Mouse (Mus musculus): ENCODE results near the gene Atg4a.

The Atg4a gene

DNA sequence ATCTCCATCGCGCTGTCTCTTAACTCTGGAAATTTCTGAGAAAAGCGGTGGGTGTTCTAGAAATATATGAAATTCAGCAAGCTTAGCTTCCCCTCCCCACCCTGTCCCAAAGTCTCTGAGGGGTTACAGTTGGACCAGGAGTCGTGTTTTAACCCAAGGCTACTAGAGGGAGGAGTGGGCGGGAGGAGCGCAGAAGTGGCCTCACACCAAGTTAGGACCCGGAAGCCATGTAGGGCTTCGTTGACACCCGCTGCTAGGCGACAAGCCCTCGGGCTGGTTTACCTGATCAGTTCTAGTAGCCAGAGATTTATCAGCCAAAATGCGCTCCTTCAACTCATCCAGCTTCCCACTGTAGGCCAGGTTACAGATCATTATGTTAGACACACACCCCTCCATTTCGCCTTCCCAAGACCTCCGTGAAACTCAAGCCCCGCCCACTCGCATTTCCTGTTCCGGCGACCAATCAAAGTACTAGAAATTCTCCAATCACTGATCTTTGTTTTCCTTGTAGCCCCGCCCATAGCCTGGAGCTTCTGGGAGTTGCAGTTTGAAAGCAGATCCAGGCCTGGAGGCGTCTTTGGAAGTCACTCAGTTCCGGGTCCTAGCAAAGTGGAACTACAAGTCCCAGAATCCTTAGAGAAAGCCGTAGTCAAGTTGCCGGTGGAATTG, at the start of gene Atg4a, which contains the start of gene Psmd10:
Gene Atg4a, plus strand, starts transcription at position 636 of the 669 bp plus-strand sequence.
Gene Psmd10, minus strand, starts transcription at position 457 of the 669 bp plus-strand sequence.
- DNase-seq = peak; percentile 93 to 95

DNA sequence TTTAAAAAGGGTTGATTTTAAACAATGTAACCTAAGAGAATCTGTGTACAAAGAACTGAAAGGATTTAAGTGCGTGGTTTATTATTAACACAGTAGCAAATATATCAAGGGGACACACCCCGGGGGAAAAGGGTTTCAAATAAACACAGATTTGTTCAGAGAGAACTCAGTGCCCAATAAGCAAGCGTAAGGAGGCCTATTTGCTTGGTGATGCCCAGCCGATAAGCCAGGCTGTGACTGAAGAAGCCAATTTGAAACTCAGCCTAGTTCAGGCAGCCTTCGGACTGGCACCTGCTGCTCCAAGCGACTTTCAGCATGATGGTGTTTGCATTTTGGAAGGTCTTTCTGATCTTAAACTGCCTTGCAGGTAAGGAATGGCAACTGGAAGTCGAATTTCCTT, 49.3 kb upstream of the Atg4a start, which contains the start of gene Vsig1:
Gene Vsig1, plus strand, starts transcription at position 249 of the 400 bp plus-strand sequence.
- DNase-seq = no peak

DNA sequence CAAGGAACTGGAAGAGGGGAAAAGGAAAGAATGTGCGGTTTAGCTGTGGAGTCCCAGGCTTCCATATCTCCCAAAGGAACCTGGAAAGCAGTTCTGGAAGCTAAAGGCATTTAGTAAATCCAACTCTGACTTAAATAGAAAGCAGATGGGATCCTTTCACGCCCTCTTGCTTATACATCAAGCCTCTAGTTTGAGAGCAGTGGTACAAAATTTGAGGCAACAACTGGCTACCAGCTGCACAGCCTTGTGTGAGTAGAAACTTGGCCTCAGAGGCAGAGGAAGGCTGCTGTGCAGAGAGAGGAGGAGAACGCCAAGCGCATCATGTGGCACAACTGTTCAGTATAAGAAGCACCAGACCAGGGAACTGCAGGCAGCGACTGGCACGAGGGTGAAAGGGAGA, 35.4 kb upstream of the Atg4a start:
- no peak for DNase-seq

DNA sequence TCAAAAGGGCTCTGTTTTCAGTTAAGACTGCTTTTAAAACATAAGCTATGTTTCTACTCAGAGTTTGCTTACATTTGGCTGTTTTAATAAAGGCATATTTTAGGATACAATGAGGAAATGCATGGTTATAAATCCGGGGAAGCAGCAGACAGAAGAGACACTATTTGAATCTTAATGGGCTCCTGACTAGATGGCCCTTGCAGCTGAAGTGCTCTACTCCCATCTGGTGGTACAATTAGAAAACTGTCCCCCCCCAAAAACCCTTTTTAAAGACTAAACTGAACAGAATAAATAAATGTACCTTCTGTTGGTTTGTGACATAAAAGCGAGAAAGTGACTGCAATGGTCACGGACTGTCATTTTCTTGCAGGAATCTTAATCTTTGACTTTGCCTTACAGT, 24.6 kb upstream of the Atg4a start:
- no peak for DNase-seq

DNA sequence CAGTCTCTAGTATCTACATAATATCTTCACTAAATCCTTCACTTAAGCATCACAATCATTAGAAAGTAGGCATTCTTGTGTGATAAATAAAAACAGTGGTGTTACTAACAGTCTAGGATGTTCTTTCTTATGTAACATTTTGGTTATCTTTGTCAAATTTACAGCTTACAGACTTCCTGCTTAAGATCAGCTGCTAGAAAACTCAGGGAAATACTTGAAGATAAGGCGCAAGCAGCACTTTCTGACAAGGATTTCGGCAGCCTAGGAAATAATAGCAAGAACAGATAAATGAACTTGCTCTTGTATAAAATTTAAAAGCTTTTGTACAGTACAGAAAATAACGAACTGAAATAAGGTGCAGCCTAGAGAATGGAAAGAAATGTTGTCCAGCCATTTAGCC, 23.4 kb upstream of the Atg4a start:
- DNase-seq = no peak

DNA sequence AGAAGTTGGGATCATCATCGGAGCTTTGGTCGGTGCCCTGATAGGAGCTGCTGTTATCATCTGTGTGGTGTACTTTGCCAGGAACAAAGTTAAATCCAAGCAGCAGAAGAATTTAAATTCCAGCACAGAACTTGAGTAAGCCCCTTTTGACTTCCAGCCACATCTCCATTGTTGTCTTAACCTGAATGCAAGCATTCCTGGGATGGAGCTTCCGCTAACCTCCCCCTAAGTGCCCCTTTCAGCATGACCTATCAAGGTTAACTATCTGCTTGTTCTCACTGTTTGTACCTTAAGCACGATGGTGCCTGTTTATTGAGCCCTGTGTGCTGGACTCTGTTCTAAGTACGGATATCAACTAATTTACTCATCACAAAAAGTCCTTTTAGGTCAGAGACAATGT, 20.4 kb upstream of the Atg4a start:
- DNase-seq = no peak

DNA sequence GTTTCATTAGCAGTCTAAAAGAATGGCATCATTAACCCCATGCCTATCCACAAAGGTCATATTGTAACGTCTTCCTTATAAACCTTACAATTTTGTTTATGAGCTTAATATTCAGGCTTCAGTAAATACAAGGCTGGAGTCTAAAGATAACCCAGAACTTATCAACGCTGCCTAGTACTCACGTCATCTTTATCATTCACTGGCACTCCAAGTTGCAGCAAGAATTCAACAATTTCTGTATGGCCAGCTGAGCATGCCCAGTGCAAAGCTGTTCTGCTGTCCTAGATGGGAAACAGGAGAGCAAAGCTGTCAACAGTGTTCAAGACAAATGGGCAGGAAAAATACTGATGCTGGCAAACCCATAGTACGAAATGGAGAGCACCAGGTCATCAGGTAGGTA, 3.1 kb upstream of the Atg4a start:
- DNase-seq = no peak

DNA sequence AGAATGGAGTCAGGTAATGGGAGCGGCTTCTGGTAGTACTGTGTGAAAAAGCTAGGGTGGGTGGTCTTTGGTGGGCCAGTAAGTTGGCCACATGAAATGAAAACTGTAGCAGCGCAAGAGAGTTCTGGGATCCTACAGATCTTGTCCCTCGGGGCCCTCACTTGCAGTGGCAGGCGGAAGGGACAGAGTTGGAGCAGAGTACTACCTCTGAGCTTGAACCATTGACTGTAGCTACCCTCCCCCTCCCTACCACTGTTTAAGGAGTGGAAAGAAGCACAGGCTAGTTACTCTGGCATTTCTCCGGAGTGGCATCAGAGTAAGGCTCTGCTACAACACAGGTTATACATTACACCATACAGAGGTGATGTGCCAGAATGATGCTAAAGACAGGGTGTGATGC, 252 bp downstream of the Atg4a start:
- DNase-seq = no peak

DNA sequence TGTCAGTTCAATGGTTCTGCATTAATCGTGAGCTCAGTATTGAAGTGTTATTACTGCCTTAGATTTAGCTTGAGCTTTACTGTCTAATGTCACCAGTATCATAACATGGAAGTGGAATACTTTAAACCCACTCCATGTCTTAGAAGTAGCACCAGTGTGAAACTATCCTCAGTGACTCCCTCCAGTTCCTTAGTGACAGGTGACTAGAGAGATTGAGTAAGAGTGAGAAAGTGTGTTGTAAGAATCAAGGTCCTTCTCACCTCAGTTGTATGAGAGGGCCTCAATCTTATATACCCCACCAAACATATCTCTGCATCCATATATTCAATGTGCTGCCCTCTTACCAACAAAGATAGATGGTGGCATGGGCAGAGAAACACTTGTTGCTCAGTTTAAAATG, 22.2 kb downstream of the Atg4a start:
- DNase-seq = no peak

DNA sequence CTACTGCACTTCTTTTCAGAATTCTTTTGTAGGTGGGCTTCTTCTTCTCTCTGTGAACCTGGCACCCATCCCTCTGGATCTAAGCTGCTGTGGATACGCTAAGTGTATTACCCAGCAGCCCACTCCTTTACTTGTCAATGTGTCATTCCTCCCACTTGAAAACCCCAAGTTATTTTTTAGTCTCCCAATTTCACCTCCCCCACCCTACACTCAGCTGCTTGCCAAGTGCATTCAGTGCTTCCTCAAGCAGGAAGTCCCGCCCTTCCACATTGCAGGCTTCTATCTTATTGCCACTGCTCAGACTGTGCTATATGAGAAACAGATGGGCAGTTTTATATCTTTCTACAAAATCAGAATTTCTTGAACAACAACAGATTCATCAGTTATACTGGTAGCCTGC, 22.8 kb downstream of the Atg4a start:
- peak; percentile 28 to 58 for DNase-seq

DNA sequence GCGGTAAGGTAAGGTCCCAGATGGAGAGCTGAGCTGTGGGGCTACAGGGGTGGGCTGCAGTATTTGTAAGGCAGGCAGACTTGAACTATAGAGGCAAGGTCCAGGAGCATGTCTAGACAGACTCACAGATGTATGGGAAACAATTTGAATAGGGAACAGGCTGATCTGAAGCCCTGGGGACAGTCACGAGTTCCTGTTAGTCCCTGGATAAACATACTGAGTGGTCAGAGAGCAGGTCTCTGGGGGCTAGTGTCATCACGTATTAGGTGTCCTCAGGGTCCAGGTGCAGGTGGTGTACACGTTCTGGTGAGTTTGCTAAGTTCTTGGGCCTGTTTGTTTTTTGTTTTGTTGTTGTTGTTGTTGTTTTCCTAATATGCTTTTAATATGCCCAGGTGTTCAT, 23.5 kb downstream of the Atg4a start:
- DNase-seq = no peak

DNA sequence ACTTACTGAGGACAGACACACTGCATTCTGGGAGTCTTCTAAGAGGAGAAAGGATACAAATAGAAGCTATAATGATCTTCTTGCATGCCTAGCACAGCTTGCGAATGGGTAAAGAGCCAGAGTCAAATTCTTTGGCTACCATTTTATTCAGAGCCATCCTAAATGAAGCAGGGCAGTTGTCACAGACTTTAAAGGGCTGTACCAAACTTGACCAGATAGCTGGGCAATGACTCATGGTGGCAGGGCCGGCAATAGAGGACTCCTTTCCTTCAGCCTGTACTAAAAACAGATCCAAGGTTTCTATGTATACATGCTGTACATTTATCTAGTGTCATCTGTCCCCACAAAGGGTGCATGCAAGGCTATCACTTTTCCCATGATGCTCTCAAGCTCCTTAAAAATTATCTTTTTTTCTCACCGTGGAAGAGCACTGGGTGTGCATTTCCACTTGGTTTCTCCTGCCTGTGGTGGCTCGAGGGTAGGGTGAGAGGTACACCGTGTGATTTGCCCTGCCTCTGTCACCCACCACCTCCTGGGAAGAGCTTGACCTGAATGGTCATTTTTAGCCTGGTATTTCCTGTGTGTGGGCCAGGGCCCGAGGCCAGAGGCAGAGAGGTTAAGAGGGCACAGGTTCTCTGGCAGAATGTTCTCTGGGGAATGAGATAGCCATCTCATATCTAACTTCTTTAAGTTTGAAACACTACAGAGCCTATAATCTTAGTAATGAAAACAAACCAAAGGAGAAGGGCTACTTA, 26.7 kb downstream of the Atg4a start:
- peak; percentile 18 to 30 for DNase-seq

DNA sequence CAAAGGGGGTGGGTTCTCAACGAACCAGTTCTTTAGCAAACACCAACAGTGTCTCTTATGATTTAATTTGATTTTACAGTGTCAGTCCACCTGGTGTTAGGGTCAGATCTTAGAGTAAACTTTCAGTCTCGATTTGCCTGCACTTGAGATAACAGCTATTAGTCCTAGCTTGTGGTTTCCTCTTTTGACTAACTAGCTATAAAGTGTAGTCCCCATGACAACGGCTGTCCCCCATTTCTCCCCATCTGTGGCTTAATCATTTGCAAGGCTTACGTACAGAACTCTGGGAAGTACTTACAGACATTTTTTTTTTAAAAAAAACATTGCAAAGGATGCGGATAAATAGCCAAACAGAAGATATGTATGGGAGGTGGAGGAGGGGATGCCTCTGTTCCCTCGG, 28.1 kb downstream of the Atg4a start:
- DNase-seq = peak in 1 of 2 experiments; percentile 25

DNA sequence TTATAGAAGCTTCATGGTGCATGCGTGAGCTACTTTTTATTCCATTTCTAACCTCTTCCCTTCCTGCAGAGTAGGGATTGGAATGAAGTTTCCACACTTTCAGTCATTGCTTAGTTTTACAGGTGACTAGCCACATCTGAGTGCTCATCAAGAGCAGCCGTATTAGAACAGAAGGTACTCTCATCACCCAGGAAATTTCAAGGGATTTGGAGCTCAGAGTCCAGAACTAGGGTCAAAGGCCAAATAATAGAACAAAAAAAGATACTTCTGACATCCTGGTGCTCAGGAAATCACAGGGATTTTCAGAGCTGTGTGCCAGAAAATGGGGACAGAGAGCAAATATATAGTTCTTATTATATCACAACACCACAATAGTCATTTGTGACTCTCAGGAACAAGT, 28.5 kb downstream of the Atg4a start:
- DNase-seq = no peak

DNA sequence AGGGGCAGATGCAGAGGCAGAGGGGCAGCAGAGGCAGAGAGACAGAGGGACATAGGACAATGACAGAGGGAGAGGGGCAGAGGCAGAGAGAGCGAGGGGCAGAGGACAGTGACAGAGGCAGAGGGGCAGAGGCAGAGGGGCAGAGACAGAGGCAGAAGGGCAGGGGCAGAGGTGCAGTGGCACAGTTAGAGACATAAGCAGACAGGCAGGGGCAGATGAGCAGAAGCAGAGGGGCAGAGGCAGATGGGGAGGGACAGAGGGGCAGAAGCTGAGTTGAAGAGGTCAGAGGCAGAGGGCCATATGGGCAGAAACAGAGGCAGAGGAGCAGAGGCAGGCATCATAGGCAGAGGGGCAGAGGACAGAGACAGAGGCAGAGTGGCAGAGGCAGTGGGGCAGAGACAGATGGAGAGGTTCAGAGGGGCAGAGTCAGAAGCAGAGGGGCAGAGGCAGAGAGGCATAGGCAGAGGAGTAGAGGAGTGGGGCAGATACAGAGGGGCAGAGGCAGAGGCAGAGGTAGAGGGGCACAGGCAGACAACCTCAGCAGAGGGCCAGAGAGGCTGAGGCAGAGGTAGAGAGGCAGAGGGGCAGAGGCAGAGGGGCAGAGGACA, 40.3 kb downstream of the Atg4a start:
- DNase-seq = no peak

DNA sequence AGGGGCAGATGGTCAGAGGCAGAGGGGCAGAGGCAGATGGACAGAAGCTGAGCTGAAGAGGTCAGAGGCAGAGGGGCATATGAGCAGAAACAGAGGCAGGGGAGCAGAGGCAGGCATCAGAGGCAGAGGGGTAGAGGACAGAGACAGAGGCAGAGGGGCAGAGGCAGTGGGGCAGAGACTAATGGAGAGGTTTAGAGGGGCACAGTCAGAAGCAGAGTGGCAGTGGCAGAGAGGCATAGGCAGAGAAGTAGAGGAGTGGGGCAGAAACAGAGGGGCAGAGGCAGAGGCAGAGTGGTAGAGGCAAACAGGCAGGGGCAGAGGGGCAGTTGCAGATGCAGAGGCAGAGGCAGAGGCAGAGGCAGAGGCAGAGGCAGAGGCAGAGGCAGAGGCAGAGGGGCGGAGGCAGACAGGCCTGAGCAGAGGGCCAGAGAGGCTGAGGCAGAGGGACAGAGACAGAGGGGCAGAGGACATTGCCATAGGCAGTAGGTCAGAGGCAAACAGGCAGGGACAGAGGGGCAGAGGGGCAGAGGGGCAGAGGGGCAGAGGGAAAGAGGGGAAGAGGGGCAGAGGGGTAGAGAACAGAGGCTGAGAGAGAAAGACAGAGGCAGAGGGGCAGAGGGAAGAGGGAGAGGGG, 41.3 kb downstream of the Atg4a start:
- DNase-seq = no peak

DNA sequence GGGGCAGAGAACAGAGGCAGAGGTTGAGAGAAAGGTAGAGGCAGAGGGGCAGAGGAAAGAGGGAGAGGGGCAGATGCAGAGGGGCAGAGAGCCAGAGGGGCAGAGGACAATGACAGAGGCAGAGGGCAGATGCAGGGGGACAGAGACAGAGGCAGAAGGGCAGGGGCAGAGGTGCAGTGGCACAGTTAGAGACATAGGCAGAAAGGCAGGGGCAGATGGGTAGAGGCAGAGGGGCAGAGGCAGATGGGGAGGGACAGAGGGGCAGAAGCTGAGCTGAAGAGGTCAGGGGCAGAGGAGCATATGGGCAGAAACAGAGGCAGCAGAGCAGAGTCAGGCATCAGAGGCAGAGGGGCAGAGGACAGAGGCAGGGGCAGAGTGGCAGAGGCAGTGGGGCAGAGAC, 42.2 kb downstream of the Atg4a start:
- no peak for DNase-seq

DNA sequence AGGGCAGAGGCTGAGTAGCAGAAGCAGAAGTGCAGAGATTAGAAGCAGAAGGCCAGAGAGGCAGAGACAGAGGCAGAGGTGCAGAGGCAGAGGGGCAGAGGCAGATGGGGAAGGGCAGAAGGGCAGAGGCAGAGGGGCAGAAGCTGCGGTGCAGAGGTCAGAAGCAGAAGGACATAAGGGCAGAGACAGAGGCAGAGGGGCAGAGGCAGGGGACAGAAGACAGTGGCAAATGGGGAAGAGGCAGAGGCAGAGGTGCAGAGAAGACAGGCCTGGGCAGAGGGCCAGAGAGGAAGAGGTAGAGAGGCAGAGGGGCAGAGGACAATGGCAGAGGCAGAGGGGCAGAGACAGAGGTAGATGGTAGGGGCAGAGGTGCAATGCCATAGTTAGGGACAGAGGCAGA, 193.0 kb downstream of the Atg4a start:
- DNase-seq = no peak

DNA sequence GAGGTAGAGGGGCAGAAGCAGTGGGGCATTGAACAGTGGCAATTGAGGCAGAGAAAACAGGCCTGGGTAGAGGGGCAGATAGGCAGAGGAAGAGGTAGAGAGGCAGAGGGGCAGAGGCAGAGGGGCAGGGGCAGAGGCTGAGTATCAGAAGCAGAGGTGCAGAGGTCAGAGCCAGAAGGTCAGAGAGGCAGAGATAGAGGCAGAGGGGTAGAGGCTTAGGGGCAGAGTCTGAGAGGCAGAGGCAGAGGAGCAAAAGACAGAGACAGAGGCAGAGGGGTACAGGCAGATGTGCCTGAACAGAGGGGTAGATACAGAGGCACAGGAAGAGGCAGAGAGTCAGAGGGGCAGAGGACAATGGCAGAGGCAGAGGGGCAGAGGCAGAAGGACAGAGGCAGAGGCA, 193.6 kb downstream of the Atg4a start:
- no peak for DNase-seq

DNA sequence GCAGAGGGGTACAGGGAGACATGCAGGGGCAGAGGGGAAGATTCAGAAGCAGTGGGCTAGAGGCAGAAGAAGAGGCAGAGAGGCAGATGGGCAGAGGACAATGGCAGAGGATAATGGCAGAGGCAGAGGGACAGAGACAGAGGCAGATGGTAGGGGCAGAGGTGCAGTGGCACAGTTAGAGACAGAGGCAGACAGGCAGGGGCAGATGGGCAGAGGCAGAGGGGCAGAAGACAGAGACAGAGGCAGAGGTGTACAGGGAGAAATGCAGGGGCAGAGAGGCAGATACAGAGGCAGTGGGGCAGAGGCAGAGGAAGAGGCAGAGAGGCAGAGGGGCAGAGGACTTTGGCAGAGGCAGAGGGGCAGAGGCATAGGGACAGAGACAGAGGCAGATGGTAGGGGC, 194.5 kb downstream of the Atg4a start:
- no peak for DNase-seq

DNA sequence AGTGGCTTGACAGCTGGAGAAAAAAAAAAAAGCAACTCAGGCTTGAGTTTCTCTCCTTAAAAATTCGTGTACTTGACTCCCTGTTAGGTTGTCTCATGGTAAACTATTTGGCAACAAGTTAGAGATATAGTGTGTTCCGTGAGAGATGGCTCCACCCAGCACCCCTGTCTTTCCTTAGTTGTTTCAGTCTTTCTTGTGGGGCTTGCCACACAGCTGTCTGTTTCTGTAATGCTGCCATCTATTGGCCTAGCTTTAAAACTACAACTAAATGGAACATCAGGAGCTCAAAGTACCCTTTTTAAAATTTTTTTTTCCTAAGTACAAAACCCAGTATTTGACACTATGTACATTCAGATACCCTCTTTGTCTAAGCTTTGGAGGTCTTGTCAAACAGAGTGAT, 200.0 kb downstream of the Atg4a start:
- DNase-seq = no peak

DNA sequence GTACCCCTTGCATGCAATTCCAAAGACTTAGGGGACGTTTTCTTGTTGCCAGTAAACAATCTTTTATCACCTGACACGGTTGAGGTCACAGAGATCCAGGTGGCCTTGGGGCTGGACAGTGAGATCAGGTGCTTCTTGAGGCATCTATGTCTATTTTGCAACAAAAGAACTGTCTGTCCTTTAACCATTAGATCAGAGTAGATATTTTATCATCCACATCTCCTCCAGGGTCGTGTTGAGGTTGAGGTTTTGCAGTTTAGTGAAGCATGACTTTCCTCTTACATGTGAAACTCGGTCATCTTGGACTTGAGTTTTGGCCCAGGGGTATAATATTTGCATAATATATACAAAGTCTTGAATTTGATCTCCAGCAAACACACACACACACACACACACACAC, 200.9 kb downstream of the Atg4a start:
- no peak for DNase-seq

DNA sequence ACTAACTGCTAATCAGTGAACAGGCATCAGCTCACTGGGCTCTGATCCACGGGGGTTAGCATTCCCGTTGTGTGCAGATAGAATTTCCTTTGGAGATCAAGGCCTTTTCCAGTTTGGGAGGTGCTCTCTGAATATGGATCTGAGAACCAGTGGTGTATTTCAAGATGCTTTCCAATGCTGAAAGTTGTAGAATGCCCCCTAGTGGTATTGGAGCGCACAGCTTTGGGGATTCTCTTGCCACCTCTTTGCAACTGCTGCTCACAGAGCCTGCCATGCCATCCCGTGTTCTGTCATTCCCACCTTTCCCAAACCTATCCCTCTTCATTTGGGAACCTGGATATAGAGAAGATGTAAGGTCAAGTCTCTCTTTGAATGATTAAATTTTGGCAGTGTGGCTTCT, 201.5 kb downstream of the Atg4a start:
- no peak for DNase-seq

DNA sequence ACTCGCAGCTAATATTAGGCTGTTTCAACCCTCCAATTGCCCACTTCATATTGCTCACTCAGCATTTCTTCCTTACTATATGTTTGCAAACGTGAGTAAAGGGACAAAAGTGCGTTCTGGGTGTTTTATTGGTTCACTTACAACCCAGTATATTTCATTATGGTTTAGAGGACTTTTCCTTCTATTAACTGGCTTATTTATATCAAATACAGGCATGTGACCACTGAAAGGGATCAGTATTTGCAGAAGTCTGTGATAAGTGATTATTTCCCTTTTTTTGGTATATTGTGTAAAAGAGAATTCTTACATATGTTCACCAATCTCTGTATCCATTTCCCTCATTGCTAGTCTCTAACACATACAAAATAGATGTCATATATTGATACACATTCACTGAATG, 203.7 kb downstream of the Atg4a start:
- no peak for DNase-seq
